22 mouse cellular contexts compared by ENCODE assay signal in genomic region chr17:9282333-9283176, GRCm38 (mm10).
"Had no signal": no experiment of that assay in that cellular context is flagged by ENCODE, and none has a peak within 500 bp of the region (broad histone marks: within the 10 kb centered on the region; RNA-seq: fewer than 3 reads in every experiment).

No protein-coding gene starts in this region.

- H3K4me3 ChIP-seq: heart, embryonic 13.5 days; heart, embryonic 15.5 days; hindbrain, embryonic 13.5 days; hindbrain, embryonic 15.5 days; limb, embryonic 13.5 days; limb, embryonic 15.5 days; liver, embryonic 12.5 days had no signal

- H3K4me2 ChIP-seq: heart, embryonic 11.5 days; heart, embryonic 13.5 days; heart, embryonic 15.5 days; hindbrain, embryonic 13.5 days; hindbrain, embryonic 15.5 days; limb, embryonic 13.5 days; limb, embryonic 15.5 days; liver, embryonic 12.5 days had no signal

- H3K27ac ChIP-seq: heart, embryonic 13.5 days; heart, embryonic 15.5 days; hindbrain, embryonic 13.5 days; hindbrain, embryonic 15.5 days; hindbrain, postnatal 0 days; limb, embryonic 13.5 days; limb, embryonic 15.5 days; liver, embryonic 12.5 days; liver, embryonic 14.5 days had no signal

- H3K36me3 ChIP-seq: heart, embryonic 13.5 days; heart, embryonic 15.5 days; hindbrain, embryonic 13.5 days; hindbrain, embryonic 15.5 days; limb, embryonic 13.5 days; limb, embryonic 15.5 days; liver, embryonic 12.5 days had no signal

- ATAC-seq: hindbrain, postnatal 0 days; intestine, embryonic 16.5 days; liver, embryonic 12.5 days had no signal

- H3K27me3 ChIP-seq: heart, embryonic 13.5 days; heart, embryonic 15.5 days; hindbrain, embryonic 13.5 days; hindbrain, embryonic 15.5 days; limb, embryonic 13.5 days; limb, embryonic 15.5 days; liver, embryonic 12.5 days had no signal

- DNase-seq: gastrocnemius, postnatal 14 days; gastrocnemius, postnatal 36 days; heart, adult 18-20 months; heart, postnatal 14 days; heart, postnatal 36 days; kidney, adult 11 months; kidney, adult 2 months; kidney, postnatal 10 days; layer of hippocampus, adult 9-11 months; layer of hippocampus, postnatal 36 days; left cerebral cortex, postnatal 4 days had no signal

- H3K4me1 ChIP-seq: heart, embryonic 13.5 days; heart, embryonic 15.5 days; limb, embryonic 13.5 days; limb, embryonic 15.5 days; liver, embryonic 12.5 days had no signal

- H3K9me3 ChIP-seq: heart, embryonic 13.5 days; heart, embryonic 15.5 days; hindbrain, embryonic 13.5 days; hindbrain, embryonic 15.5 days; limb, embryonic 13.5 days; limb, embryonic 15.5 days; liver, embryonic 12.5 days had no signal

- H3K9ac ChIP-seq: heart, embryonic 13.5 days; heart, embryonic 15.5 days; hindbrain, embryonic 13.5 days; hindbrain, embryonic 15.5 days; limb, embryonic 13.5 days; limb, embryonic 15.5 days; liver, embryonic 12.5 days; liver, embryonic 14.5 days had no signal
